Mouse (Mus musculus) kidney, adult 2 months (tissue): ENCODE data around the gene Selenon. TPM values are rescaled to one million over a fixed set of nuclear protein-coding genes. Genes with fewer than 3 reads are reported as not detected.

Experiments
- DNase-seq: peaks from one replicate; pipeline ENCODE4 v3.0.0; 2021
- H3K27ac ChIP-seq: fragments of 200-500 bp; 2 replicates; pipeline ENCODE4 v1.5.1; 2012; ENCODE audit warnings: low read depth, low read length, control low read depth, inconsistent platforms; ENCODE audit not compliant: insufficient read depth
- H3K27me3 ChIP-seq: fragments of 200-500 bp; replicated peaks from 2 replicates; pipeline ENCODE4 v1.6.1; 2012; ENCODE audit warnings: mild to moderate bottlenecking, moderate library complexity, low read length, inconsistent platforms; ENCODE audit not compliant: control insufficient read depth, insufficient read depth
- H3K36me3 ChIP-seq: fragments of 200-500 bp; 2 replicates; pipeline ENCODE4 v1.6.1; 2012; ENCODE audit warnings: mild to moderate bottlenecking, moderate library complexity, low read length, inconsistent platforms; ENCODE audit not compliant: control insufficient read depth, insufficient read depth
- H3K4me1 ChIP-seq: fragments of 200-500 bp; 2 replicates; pipeline ENCODE4 v1.6.1; 2011; ENCODE audit warnings: low read length; ENCODE audit not compliant: control insufficient read depth, insufficient read depth
- H3K4me3 ChIP-seq: fragments of 200-500 bp; 2 replicates; pipeline ENCODE4 v1.5.1; 2011; ENCODE audit warnings: mild to moderate bottlenecking, low read depth, low read length, control low read depth; ENCODE audit not compliant: insufficient read depth
- CTCF ChIP-seq: fragments of 200-500 bp; conservative IDR thresholded peaks from 2 replicates; pipeline ENCODE4 v1.5.1; 2011; ENCODE audit warnings: low read depth, mild to moderate bottlenecking, control low read depth, low read length, moderate library complexity, mixed read lengths; ENCODE audit not compliant: insufficient read depth, insufficient read length
- POLR2A ChIP-seq: fragments of 200-500 bp; IDR thresholded peaks from one replicate; pipeline ENCODE4 v1.6.1; 2011; ENCODE audit warnings: low read depth, low read length, control low read depth
- WGBS: fragments of 180-500 bp; shearing (Covaris S2); methylation state at CpG from one replicate; pipeline ENCODE4 v1.1.7; 2018; 5-methylcytosine and 5-hydroxymethylcytosine counted together
- polyA plus RNA-seq: library from polyadenylated mRNA; depleted of rRNA; stranded (reverse); fragments of >200 nt; gene quantifications from 2 replicates; pipeline ENCODE4 v1.2.3, GENCODE M21; 2012

Selenon gene
- polyA plus RNA-seq, 1 experiment: 9.8 TPM

GRCm38 (mm10) chr4:134592442-134592841 lies 40.5 kb upstream of the Selenon start:
- H3K27me3 ChIP-seq: no peaks in the 10 kb centered on the region
- DNase-seq: no peak
- WGBS: 81% methylated on average over 4 of the region's 4 CpGs
- H3K4me1 ChIP-seq: peaks cover 11% of the 10 kb centered on the region; the same call in 1 of the 2 replicates
- TF ChIP-seq CTCF: no peak
- no peak for TF ChIP-seq POLR2A
- H3K36me3 ChIP-seq: no peaks in the 10 kb centered on the region
- no peak overlapping the region for H3K27ac ChIP-seq
- H3K4me3 ChIP-seq: no peak overlapping the region

GRCm38 (mm10) chr4:134591506-134592061 lies 39.6 kb upstream of the Selenon start:
- peak; percentile 96 for DNase-seq
- TF ChIP-seq POLR2A: no peak
- no peak for TF ChIP-seq CTCF
- Histone ChIP-seq H3K27ac (peak overlapping the region; percentile 57; the same call in 1 of the 2 replicates), H3K36me3 (no peaks in the 10 kb centered on the region), H3K4me1 (peaks cover 11% of the 10 kb centered on the region; the same call in 1 of the 2 replicates), H3K4me3 (no peak overlapping the region), H3K27me3 (no peaks in the 10 kb centered on the region)
- 16% methylated on average over 11 of the region's 11 CpGs for WGBS

- Histone ChIP-seq H3K36me3 (no peaks in the 10 kb centered on the region), H3K27ac (no peak overlapping the region), H3K27me3 (no peaks in the 10 kb centered on the region), H3K4me1 (peaks cover 11% of the 10 kb centered on the region; the same call in 1 of the 2 replicates), H3K4me3 (no peak overlapping the region)
- TF ChIP-seq CTCF (peak; percentile 51), POLR2A (no peak)
- no peak for DNase-seq
- 85% methylated on average over 10 of the region's 10 CpGs for WGBS
Measured at GRCm38 (mm10) chr4:134590227-134590926, 38.4 kb upstream of the Selenon start.

- no peak overlapping the region for H3K4me3 ChIP-seq
Measured at GRCm38 (mm10) chr4:134589786-134590185, 37.8 kb upstream of the Selenon start.

GRCm38 (mm10) chr4:134588951-134589350 lies 37.0 kb upstream of the Selenon start:
- Histone ChIP-seq H3K36me3 (no peaks in the 10 kb centered on the region), H3K4me1 (peaks cover 11% of the 10 kb centered on the region; the same call in 1 of the 2 replicates), H3K27me3 (no peaks in the 10 kb centered on the region), H3K4me3 (no peak overlapping the region), H3K27ac (no peak overlapping the region)
- no peak for DNase-seq
- no peak for TF ChIP-seq POLR2A
- TF ChIP-seq CTCF: no peak
- WGBS: 87% methylated on average over 5 of the region's 5 CpGs

More at GRCm38 (mm10) chr4:134589786-134590185, 37.8 kb upstream of the Selenon start:
- 80% methylated on average over 9 of the region's 9 CpGs for WGBS
- H3K4me1 ChIP-seq: peaks cover 11% of the 10 kb centered on the region; the same call in 1 of the 2 replicates
- H3K27me3 ChIP-seq: no peaks in the 10 kb centered on the region
- DNase-seq: no peak
- H3K36me3 ChIP-seq: no peaks in the 10 kb centered on the region
- no peak for TF ChIP-seq CTCF
- no peak overlapping the region for H3K27ac ChIP-seq

GRCm38 (mm10) chr4:134588287-134588686 lies 36.3 kb upstream of the Selenon start:
- Histone ChIP-seq H3K36me3 (no peaks in the 10 kb centered on the region), H3K27me3 (no peaks in the 10 kb centered on the region), H3K4me3 (no peak overlapping the region), H3K4me1 (peaks cover 11% of the 10 kb centered on the region; the same call in 1 of the 2 replicates), H3K27ac (no peak overlapping the region)
- 83% methylated on average over 9 of the region's 9 CpGs for WGBS
- TF ChIP-seq CTCF (no peak), POLR2A (no peak)
- no peak for DNase-seq

- 72% methylated on average over 11 of the region's 11 CpGs for WGBS
- no peaks in the 10 kb centered on the region for H3K27me3 ChIP-seq
- TF ChIP-seq CTCF: no peak
- TF ChIP-seq POLR2A: no peak
- peaks cover 11% of the 10 kb centered on the region; the same call in 1 of the 2 replicates for H3K4me1 ChIP-seq
- H3K4me3 ChIP-seq: no peak overlapping the region
- DNase-seq: no peak
- H3K36me3 ChIP-seq: no peaks in the 10 kb centered on the region
- H3K27ac ChIP-seq: no peak overlapping the region
Measured at GRCm38 (mm10) chr4:134587636-134588197, 35.8 kb upstream of the Selenon start.
